Mouse (Mus musculus) heart, embryonic 13.5 days (tissue): ENCODE data around the gene Pcnx2. TPM values are rescaled to one million over a fixed set of nuclear protein-coding genes. Genes with fewer than 3 reads are reported as not detected.
A peak's percentile ranks its signal among the peaks of the same experiment; 100 is the strongest.

ENCODE experiments used
- ATAC-seq: fragments of 200-750 bp; cut with Nextera tagmentation; 2 replicates; pipeline ENCODE4 v1.8.0; 2017; ENCODE audit warnings: moderate TSS enrichment; ENCODE audit not compliant: insufficient number of reproducible peaks, low FRiP score, low TSS enrichment; ENCODE audit errors: extremely low read depth
- H3K27ac ChIP-seq: fragments of 300-500 bp; sonication (generic); replicated peaks from 2 replicates; pipeline ENCODE4 v1.5.1; 2015; ENCODE audit warnings: moderate library complexity, mild to moderate bottlenecking, inconsistent platforms
- H3K27me3 ChIP-seq: fragments of 300-500 bp; sonication (generic); replicated peaks from 2 replicates; pipeline ENCODE4 v1.6.1; 2015; ENCODE audit warnings: mild to moderate bottlenecking, inconsistent platforms
- H3K36me3 ChIP-seq: fragments of 300-500 bp; sonication (generic); 2 replicates; pipeline ENCODE4 v1.6.1; 2015; ENCODE audit warnings: mild to moderate bottlenecking, inconsistent platforms
- H3K4me1 ChIP-seq: fragments of 300-500 bp; sonication (generic); 2 replicates; pipeline ENCODE4 v1.6.1; 2015; ENCODE audit warnings: inconsistent platforms
- H3K4me2 ChIP-seq: fragments of 300-500 bp; sonication (generic); 2 replicates; pipeline ENCODE4 v1.6.1; 2015; ENCODE audit warnings: inconsistent platforms, mild to moderate bottlenecking, moderate library complexity
- H3K4me3 ChIP-seq: fragments of 300-500 bp; sonication (generic); 2 replicates; pipeline ENCODE4 v1.5.1; 2015; ENCODE audit warnings: moderate library complexity, mild to moderate bottlenecking, inconsistent platforms
- H3K9ac ChIP-seq: fragments of 300-500 bp; sonication (generic); 2 replicates; pipeline ENCODE4 v1.6.1; 2015; ENCODE audit warnings: inconsistent platforms, mild to moderate bottlenecking, moderate library complexity
- H3K9me3 ChIP-seq: fragments of 300-500 bp; sonication (generic); 2 replicates; pipeline ENCODE4 v1.6.1; 2016; ENCODE audit warnings: inconsistent platforms
- WGBS: fragments of 180-500 bp; shearing (Covaris S2); methylation state at CpG from one replicate; pipeline ENCODE4 v1.1.7; 2015; ENCODE audit warnings: mixed read lengths; 5-methylcytosine and 5-hydroxymethylcytosine counted together
- polyA plus RNA-seq: library from polyadenylated mRNA; unstranded; fragments of >200 nt; fragmentation: Nextera tagmentation; extraction: Ambion mirVana; gene quantifications from 2 replicates; pipeline ENCODE4 v1.2.1, GENCODE M21; 2015

The Pcnx2 gene
- polyA plus RNA-seq, 1 experiment from 2014 or later, result 0.07 TPM

DNA sequence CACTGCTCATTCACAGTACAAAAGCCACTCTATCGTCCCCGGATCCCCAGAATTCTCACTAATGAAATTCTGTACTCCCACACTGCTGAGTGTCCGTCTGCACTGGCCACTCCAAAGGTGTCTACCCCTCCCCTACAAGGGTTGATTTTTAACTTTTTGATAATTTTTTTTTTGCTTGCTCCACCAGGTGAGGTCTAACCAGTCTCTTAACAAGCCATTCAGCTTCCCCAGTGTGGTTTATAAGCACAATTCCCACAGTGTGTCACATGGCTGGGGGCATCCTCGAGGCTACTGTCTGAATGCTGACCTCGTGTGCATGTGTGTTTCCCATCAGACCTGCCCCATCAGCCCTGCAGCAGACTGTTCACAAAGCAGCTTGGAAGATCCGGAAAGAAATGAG is 40.9 kb downstream of the Pcnx2 start:
- ATAC-seq, result no peak
- Histone ChIP-seq H3K4me2 (no peak overlapping the region), H3K4me3 (no peak overlapping the region), H3K9ac (no peak overlapping the region), H3K27me3 (no peaks in the 10 kb centered on the region), H3K9me3 (no peaks in the 10 kb centered on the region), H3K36me3 (no peaks in the 10 kb centered on the region), H3K4me1 (peaks cover 64% of the 10 kb centered on the region), H3K27ac (no peak overlapping the region)
- 61% methylated on average over 6 of the region's 6 CpGs for WGBS

DNA sequence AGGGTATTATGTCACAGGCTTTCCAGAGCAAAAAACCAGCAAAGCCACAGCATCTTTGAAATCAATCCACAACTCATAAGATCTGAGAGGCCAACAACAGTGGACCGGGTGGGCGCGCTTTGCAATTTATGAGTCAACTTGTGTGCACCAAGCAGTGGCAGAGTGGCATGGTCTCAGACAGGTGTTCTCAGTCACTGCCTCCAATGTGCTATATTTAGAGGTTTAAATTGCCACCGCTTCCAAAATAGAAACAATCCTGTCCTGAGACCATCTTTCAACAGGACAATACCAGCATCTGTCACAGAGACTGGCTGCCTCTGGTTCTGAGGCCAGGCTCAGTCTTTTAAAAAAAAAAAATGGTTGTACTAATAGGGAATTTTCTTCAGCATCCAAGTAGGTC is 42.0 kb downstream of the Pcnx2 start:
- Histone ChIP-seq H3K4me3 (no peak overlapping the region), H3K27ac (no peak overlapping the region), H3K36me3 (no peaks in the 10 kb centered on the region), H3K27me3 (no peaks in the 10 kb centered on the region), H3K4me2 (no peak overlapping the region), H3K4me1 (peaks cover 63% of the 10 kb centered on the region), H3K9me3 (no peaks in the 10 kb centered on the region), H3K9ac (no peak overlapping the region)
- WGBS, result 57% methylated on average over 4 of the region's 4 CpGs
- no peak for ATAC-seq

DNA sequence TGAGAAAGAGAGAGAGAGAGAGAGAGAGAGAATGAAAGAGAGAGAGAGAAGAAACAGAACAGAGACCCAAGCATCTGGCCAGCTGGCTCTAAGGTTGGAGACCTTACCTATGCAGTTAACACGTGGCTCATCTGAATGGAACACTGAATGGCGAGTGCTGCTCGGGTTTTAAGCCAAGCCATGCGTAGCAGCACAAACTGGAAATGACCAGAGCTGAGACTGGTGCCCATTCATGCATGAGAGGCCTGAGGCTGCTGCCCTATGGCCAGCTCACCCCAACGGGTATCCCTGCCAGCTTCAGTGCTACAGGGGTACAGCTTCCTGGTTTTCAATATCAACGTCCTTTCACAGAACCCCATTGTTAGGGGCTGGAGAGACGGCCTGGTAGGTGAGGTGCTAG is 43.7 kb downstream of the Pcnx2 start:
- no peaks in the 10 kb centered on the region for H3K36me3 ChIP-seq
- no peak overlapping the region for H3K4me2 ChIP-seq
- no peak overlapping the region for H3K9ac ChIP-seq
- 72% methylated on average over 7 of the region's 7 CpGs for WGBS
- peaks cover 58% of the 10 kb centered on the region for H3K4me1 ChIP-seq
- H3K9me3 ChIP-seq, result no peaks in the 10 kb centered on the region
- no peaks in the 10 kb centered on the region for H3K27me3 ChIP-seq
- no peak for ATAC-seq
- H3K4me3 ChIP-seq, result no peak overlapping the region
- no peak overlapping the region for H3K27ac ChIP-seq

DNA sequence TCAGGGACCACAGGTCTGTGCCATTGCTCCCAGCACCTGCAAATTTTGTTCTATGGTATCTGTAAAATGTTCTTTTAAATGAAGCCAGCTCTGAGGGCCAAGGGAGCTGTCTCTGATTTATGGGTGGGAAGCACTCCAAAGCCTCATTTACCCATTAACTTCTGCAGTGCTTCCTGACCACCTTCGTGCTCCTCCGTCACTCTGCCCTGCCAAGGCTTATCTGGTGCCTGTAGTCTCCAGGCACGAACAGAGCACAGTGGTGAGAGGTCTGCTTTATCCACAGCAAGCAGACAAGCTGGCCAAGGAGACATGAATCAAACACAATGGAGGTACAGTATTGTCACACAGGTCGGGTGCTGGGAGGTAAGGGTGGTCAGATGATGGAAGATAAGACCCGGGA is 44.8 kb downstream of the Pcnx2 start:
- H3K9me3 ChIP-seq, result no peaks in the 10 kb centered on the region
- 10% methylated on average over 5 of the region's 5 CpGs for WGBS
- no peaks in the 10 kb centered on the region for H3K36me3 ChIP-seq
- no peak overlapping the region for H3K4me2 ChIP-seq
- H3K9ac ChIP-seq, result no peak overlapping the region
- H3K4me1 ChIP-seq, result peaks cover 58% of the 10 kb centered on the region
- H3K4me3 ChIP-seq, result no peak overlapping the region
- no peak overlapping the region for H3K27ac ChIP-seq
- no peaks in the 10 kb centered on the region for H3K27me3 ChIP-seq
- no peak for ATAC-seq

DNA sequence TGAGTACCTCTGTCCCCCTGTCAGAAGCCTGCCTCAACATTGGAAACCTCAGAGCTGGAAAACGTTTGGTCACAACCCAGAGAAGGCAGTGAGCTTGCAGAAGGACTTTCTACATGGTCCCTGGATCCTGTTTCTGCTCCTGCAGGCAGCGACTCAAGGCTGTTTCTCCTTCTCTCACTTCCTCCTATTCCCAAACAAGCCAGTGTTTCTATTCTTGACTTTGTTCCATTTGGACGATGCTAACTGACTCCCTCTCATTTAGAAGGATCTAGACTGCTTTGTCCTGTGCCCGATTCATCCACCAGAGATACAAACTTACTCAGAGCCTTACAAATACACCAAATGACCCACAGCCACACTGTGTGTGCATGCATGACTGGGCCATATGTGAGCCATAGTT is 48.9 kb downstream of the Pcnx2 start:
- Histone ChIP-seq H3K4me1 (peaks cover 23% of the 10 kb centered on the region), H3K9ac (no peak overlapping the region), H3K9me3 (no peaks in the 10 kb centered on the region), H3K27ac (no peak overlapping the region), H3K36me3 (no peaks in the 10 kb centered on the region), H3K27me3 (no peaks in the 10 kb centered on the region), H3K4me3 (no peak overlapping the region), H3K4me2 (no peak overlapping the region)
- ATAC-seq, result no peak
- WGBS, result 56% methylated on average over 4 of the region's 4 CpGs

DNA sequence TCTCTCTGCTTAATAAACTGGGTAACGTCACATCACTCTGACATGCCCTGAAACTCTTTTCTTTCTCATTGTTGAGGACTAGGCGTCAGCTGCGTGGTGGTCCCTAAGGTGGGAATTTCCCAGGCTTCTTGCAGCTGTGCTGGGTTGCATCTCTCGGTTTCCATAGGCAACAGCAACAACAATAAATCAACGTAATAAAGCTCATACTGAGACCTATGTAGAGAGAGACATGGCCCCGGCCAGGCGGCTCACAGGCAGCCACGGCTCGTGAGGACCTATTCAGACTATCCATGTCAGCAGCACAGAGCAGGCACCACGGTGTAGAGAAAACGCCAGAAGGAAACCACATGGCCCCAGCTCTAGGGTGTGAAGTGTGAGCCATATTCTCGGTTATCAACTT is 50.3 kb downstream of the Pcnx2 start:
- no peak for ATAC-seq
- Histone ChIP-seq H3K27ac (no peak overlapping the region), H3K4me2 (no peak overlapping the region), H3K4me1 (peaks cover 13% of the 10 kb centered on the region), H3K9me3 (no peaks in the 10 kb centered on the region), H3K9ac (no peak overlapping the region), H3K36me3 (no peaks in the 10 kb centered on the region), H3K4me3 (no peak overlapping the region), H3K27me3 (no peaks in the 10 kb centered on the region)
- 61% methylated on average over 12 of the region's 12 CpGs for WGBS

DNA sequence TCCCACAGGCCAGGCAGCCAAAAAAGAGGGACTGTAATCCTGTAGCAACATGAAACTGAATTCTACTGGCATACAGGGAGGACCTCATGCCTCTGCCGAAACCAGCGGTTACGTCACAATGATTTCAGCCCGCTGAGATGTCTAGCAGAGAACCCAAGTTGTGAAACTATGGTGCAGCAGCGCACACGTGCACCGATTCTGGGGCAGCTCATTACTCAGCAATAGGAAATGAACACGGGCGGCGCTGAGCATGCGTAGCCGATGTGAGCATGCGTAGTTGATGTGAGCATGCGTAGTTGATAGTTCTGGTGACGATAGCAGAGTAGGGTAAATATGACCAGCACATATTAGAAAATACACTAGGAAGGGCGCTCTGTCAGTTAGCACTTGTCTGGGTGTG is 52.8 kb downstream of the Pcnx2 start:
- no peaks in the 10 kb centered on the region for H3K27me3 ChIP-seq
- no peaks in the 10 kb centered on the region for H3K9me3 ChIP-seq
- no peak overlapping the region for H3K9ac ChIP-seq
- 90% methylated on average over 16 of the region's 16 CpGs for WGBS
- no peak for ATAC-seq
- H3K4me2 ChIP-seq, result no peak overlapping the region
- no peak overlapping the region for H3K27ac ChIP-seq
- no peaks in the 10 kb centered on the region for H3K36me3 ChIP-seq
- peaks cover 13% of the 10 kb centered on the region for H3K4me1 ChIP-seq
- no peak overlapping the region for H3K4me3 ChIP-seq

DNA sequence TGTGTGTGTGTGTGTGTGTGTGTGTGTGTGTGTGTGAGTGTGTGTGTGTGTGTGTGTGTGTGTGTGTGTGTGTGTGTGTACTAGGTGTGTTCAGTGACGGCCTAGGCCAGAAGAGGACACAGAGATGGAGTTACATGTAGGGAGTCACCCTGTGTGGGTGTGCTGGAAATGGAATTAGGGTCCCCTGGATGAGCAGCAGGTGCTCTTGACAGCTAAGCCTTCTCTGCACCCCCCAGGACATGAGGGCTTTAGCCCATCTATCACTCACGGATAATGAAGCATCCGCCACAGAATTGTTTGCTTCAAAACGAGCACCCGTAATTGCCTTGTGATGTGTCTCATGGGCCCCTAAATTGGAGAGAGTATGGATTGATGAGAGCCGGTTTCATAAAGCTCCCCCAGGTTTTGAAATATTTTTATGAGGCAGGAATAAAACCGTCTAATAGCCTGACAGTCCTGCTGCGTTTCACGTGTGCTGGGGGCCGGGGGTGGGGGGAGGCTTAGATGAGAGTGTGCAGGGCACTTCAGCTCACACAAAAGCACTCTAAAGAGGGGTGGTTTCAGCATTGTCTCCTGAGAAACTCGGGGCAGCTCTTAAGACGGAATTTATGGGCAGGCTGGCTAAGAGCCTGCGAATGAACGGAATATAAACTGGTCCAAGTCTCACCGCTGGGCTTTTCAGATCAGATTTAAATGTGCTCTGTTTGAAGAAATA is 54.8 kb downstream of the Pcnx2 start:
- H3K9me3 ChIP-seq, result no peaks in the 10 kb centered on the region
- H3K9ac ChIP-seq, result no peak overlapping the region
- no peak overlapping the region for H3K4me2 ChIP-seq
- no peak overlapping the region for H3K27ac ChIP-seq
- no peak overlapping the region for H3K4me3 ChIP-seq
- 69% methylated on average over 15 of the region's 15 CpGs for WGBS
- no peaks in the 10 kb centered on the region for H3K27me3 ChIP-seq
- H3K4me1 ChIP-seq, result peaks cover 13% of the 10 kb centered on the region
- no peak for ATAC-seq
- H3K36me3 ChIP-seq, result no peaks in the 10 kb centered on the region

DNA sequence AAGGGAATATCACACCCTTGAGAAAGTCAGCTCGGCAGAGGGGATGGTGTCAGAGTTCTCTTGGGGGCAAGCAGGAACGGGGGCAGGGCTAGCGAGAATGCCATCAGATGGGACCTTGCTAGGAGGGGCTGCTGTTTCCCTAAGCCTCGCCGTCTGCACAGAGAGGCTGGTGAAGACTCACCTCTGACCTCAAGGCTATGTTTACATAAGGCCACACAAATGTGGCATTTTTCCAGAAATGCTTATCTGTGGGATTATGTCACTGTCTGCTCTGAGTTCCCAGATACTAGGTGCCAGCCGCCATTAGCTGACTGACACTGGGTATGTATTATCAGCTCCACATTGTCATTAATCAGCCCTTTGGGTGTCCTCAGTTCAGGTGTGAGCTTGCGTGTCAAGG is 56.0 kb downstream of the Pcnx2 start:
- ATAC-seq, result no peak
- WGBS, result 25% methylated on average over 7 of the region's 7 CpGs
- H3K4me3 ChIP-seq, result no peak overlapping the region
- H3K9ac ChIP-seq, result no peak overlapping the region
- no peak overlapping the region for H3K27ac ChIP-seq
- H3K4me2 ChIP-seq, result no peak overlapping the region
- H3K27me3 ChIP-seq, result no peaks in the 10 kb centered on the region
- H3K36me3 ChIP-seq, result no peaks in the 10 kb centered on the region
- peaks cover 13% of the 10 kb centered on the region for H3K4me1 ChIP-seq
- no peaks in the 10 kb centered on the region for H3K9me3 ChIP-seq

DNA sequence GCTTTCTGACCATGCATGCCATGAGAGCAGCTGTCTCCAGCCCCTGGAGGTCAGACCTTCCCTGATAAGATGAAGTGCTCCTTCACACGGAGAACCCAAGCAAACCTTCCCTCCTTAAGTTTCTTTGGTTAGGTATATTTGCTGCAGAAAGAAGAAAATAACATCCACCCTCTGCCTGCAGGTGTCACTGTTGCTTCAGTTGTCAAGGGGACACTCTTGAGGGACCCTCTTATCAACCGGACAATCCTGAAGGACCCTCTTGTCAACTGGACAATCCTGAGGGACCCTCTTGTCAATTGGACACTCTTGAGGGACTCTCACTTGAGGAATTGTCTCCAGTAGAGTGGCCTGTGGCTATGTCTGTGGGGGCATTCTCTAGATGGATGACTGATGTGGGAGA is 73.4 kb downstream of the Pcnx2 start:
- H3K27me3 ChIP-seq, result no peaks in the 10 kb centered on the region
- no peaks in the 10 kb centered on the region for H3K36me3 ChIP-seq
- H3K4me2 ChIP-seq, result no peak overlapping the region
- no peak overlapping the region for H3K9ac ChIP-seq
- H3K9me3 ChIP-seq, result no peaks in the 10 kb centered on the region
- no peak for ATAC-seq
- WGBS, result 19% methylated on average over 2 of the region's 2 CpGs
- H3K27ac ChIP-seq, result no peak overlapping the region
- peaks cover 31% of the 10 kb centered on the region for H3K4me1 ChIP-seq
- no peak overlapping the region for H3K4me3 ChIP-seq

DNA sequence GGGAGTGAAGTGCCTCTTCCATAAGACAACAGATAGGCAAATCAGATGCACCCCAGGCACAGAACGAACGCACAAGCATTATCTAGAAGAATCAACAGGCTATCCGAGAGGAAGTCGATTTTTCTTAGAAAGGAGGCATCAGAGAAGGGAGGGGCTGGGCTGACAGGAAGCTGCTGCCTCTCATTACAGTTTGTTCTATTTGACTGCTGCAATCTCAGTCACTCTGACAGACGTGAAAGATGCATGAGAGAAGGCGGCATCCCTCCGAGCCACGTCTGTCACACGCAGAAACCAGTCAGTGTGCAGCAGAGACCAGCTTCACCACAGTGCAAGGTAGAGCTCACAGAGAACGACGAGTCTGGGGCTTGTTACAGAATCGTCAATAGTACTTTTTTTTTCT is 74.4 kb downstream of the Pcnx2 start:
- WGBS, result 30% methylated on average over 12 of the region's 12 CpGs
- H3K36me3 ChIP-seq, result no peaks in the 10 kb centered on the region
- no peaks in the 10 kb centered on the region for H3K27me3 ChIP-seq
- H3K27ac ChIP-seq, result no peak overlapping the region
- no peak overlapping the region for H3K4me2 ChIP-seq
- H3K9ac ChIP-seq, result 0 out of 2 replicates have a peak overlapping the region, but pooled peaks have one; percentile 24
- peaks cover 32% of the 10 kb centered on the region for H3K4me1 ChIP-seq
- H3K9me3 ChIP-seq, result no peaks in the 10 kb centered on the region
- H3K4me3 ChIP-seq, result no peak overlapping the region
- no peak for ATAC-seq

DNA sequence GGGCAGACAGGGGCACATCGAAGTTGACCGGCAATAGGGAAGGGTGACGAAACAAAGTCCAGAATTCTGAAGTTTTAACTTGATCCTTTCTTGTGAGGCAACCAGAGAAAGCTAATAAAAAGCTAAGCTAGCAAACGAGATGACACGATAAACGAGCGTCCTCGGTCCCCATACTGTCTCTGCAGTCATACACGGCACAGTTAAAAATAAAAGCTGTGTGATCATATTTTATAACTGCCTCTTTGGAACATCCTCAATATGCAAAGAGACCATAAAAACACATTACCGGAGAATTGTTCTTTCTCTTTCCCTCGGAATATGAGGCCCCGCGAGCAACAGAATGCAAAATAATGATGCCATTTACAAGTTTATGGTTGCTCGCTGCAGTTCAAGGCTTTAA is 76.1 kb downstream of the Pcnx2 start:
- Histone ChIP-seq H3K9ac (no peak overlapping the region), H3K27ac (no peak overlapping the region), H3K4me2 (no peak overlapping the region), H3K4me3 (no peak overlapping the region), H3K36me3 (no peaks in the 10 kb centered on the region), H3K27me3 (no peaks in the 10 kb centered on the region), H3K9me3 (no peaks in the 10 kb centered on the region), H3K4me1 (peaks cover 24% of the 10 kb centered on the region)
- no peak for ATAC-seq
- 83% methylated on average over 14 of the region's 14 CpGs for WGBS
